Mouse (Mus musculus) adrenal gland, adult 18-20 months (tissue): ENCODE measurements around the gene Mmp17. TPM values are rescaled to one million over a fixed set of nuclear protein-coding genes. Genes with fewer than 3 reads are reported as not detected.

Experiments used
- DNase-seq, 2 experiments: peaks; one replicate each; pipeline ENCODE4 v3.0.0; 2021 to 2022; ENCODE audit warnings: low spot score in 2 of 2
- long read RNA-seq, 2 experiments: library from polyadenylated mRNA; stranded (forward); transcript quantifications; one replicate each; pipeline ENCODE4 v2.0.0; 2021
- total RNA-seq, 2 experiments: library from RNA; stranded (reverse); gene quantifications; 1 replicate in 1 of 2; 2 replicates in 1 of 2; pipeline ENCODE4 v1.2.3; 2021

Gene Mmp17
- 1 to 10 TPM; 1.4 to 1.5 TPM for total RNA-seq
- long read RNA-seq, experiment 1, full-length matches to known transcripts = 1 of 1 reads
- long read RNA-seq, experiment 1, partial matches to known transcripts = 0 of 1 reads
- long read RNA-seq, experiment 1, other reads (novel, unspliced or antisense) = 0 of 1 reads
- long read RNA-seq, experiment 2, full-length matches to known transcripts = 6 of 7 reads
- long read RNA-seq, experiment 2, partial matches to known transcripts = 0 of 7 reads
- long read RNA-seq, experiment 2, other reads (novel, unspliced or antisense) = 1 of 7 reads

DNA sequence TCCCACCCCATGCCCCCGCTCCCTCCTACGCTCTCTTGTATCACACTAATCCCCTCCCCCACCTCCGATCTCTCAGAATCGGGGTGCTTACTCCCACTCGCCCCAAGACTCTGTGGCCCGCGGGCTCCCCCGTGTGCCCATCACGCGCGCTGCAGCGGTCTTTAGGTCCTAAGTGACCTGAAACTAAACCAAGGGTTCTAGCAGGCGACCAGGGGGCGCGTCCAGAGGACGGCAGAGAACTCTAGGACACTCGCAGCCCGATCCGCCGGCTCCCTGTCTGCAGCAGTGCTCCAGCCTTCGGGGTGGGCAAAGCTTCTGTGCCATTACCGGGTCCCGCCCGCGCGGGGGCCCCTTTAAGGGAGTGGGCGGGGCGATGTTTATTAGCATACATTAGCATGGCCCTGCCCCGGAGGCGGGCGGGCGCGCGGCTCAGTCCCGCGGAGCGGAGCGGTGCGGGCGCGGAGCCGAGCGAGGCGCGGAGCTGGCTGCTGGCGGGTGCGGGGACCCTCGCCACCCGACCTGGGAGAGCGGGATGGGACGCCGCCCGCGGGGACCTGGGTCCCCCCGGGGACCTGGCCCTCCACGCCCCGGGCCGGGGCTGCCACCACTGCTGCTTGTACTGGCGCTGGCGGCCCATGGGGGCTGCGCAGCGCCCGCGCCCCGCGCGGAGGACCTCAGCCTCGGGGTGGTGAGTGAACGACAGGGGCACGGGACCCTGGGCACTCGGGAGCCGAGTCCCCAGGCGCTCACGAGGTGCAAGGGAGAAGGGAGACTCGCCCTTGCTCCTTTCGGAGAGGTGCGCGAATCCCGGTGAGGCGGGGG, at the start of gene Mmp17:
TSS of gene Mmp17 (plus strand) at position 409 of the 822 bp plus-strand sequence.
- DNase-seq = peak; percentile 83 to 85

DNA sequence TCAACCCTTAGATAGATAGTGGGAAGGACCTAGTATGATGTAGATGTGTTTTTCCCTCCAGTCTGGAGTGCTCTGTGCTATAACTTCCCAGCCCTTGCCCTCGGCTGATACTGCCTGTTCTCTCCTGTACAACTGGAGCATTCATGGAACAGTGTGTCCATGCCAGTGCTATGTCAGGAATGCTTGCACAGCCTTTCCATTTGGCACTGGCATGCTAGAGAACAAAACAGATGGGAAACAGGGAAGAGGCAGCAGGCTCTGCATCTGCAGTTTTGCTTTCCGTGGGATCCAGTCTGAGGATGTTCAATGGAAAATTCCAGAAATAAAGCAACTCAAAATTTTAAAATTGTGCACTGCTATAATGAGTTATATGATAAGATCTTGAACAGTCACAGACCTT, 49.5 kb upstream of the Mmp17 start:
- no peak for DNase-seq

DNA sequence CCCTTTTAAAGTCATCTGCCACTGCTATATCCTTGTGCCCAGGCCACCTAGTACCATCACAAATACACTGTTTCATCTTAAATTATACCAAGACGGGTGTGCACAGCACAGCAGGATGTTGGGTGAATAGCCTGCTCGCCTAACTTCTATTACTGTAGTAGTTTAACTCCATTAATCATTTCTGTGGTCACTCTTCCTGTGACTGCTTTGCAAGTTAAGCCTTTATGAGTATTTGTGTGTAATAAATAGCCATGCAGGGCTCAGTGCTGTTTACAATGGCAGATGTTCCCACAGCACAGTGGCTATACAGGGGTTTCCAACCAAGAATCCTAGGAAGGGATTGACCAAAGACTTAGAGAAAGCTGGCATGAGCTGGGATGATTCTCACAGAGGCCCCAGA, 48.9 kb upstream of the Mmp17 start:
- DNase-seq = no peak

DNA sequence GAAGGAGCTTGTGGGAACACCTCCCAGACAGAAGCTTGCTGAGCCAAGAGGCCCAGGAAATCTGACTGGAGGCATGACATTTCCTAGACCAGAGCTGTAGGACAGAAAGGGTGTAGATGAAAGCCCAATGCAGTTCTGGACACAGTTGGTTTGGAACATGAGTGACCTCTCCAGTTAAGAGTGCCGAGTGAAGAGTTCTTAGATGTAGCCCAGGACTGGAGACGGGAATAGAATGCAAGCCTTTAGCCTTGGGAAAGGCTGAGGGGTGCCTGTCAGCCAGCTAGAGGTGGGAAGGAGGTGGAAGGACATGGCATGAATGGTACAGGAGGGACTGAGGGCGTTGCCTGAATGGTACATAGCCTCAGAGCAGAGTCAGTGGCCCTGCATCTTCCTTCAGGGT, 48.5 kb upstream of the Mmp17 start:
- no peak for DNase-seq

DNA sequence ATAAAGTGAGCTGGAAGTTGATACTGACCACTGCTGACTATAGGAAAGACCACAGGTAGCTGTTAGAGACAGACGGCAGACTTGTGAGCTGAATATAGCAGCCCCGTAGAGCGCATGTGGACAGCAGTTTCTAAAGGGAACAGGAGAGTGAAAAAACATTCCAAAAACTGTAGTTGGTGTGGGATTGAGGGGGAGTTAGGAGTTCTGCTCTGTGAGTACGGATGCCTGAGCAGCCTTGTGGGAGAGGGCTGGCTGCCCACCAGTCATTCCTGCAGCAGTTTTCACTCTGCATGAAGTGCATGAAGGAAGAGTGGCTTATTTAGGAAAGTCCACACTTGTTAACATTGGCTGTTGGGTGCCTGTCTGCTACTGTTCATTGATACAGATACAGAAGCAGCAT, 45.1 kb upstream of the Mmp17 start:
- DNase-seq = no peak

DNA sequence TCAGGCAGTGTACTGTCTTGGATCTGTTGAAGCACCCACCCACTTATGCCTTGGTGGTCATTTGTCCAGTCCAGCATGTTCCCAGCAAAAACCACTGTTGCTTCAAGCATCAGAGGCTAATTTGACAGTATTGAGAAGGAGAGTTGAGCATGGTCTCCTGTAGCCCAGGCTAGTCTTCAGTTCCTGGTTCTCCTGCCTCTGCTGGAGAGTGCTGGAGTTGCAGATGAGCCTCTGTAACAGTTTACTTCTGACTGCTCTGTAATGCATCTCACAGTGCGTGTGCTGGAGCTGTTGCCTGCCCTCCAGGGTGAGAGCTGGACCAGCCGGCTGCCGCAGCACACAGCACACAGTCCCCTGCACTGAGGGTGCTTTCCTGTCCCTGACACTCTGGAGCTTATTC, 41.7 kb upstream of the Mmp17 start:
- DNase-seq = no peak

DNA sequence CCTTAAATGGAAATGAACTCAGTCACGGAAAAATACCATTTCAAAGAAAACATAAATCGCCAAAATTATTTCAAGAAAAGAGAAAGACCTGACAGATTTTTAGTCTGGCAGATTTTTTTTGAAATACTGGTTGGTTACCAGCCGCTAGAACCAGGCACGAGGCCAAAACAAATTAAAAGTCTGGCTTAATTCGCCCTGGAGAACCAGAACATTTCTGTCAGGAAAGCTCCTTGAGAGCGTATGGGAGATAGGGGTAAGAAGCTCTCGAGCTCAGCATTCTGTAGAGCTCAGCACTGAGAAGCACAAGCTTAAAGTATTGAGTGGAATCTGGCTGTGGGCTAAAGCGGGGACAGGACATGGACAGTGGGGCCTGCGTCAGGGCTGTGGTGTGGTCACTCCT, 38.2 kb upstream of the Mmp17 start:
- DNase-seq = no peak

DNA sequence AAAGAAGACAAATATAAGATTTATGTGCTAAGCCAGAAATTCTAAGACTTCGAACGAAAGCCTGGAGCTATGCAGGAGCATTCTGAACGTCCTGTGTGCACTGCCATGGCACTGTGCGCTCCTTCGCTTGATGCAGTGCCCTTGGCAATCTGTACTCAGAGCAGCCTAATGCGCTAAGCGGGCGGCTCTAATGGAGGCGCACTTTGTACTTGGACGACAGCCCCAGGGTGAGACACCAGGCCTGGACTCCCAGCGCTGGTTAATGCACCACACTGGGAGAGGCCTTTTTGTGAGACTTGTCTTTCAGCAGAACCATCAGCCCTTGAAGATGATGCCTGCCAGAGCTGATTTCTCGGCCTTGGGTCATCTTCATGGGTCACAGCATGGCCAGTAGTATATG, 34.3 kb upstream of the Mmp17 start:
- DNase-seq = no peak

DNA sequence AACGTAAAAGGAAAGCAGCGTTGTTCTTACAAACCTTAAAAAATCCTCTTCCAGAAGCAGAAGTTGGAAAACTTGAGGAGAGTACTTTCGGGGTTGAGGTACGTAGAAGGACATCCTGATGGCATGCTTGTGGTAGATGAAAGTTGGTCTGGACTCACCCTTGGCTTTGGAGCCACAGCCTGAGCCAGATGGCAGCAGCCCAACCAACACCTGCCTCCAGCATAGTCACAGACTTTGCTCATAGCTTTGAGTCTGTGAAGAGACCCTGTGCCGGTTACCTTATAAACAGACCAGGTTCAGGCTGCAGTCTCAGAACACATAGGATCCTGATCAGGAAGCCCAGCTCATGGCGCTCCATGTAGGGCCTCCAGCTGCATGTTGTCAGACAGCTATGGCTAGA, 33.2 kb upstream of the Mmp17 start:
- no peak for DNase-seq

DNA sequence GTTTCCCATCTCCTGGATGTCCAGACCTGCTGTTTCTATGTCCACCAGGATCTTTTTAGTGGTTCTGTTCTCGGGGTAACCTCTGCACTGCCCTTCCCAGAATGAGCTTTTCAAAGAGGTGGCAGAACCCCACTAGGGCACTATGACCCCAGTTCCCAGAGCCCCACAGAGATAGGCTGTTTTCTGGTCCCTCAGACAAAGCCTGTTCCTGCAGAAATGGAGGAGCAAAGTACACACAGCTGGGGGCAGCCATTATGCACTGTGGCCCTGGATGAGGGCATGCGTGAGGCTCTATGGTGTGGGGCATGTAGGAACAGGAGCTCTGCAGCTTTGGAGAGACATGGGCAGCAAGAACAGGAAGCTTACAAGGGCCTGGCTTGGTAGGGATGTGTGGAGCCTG, 32.0 kb upstream of the Mmp17 start:
- no peak for DNase-seq

DNA sequence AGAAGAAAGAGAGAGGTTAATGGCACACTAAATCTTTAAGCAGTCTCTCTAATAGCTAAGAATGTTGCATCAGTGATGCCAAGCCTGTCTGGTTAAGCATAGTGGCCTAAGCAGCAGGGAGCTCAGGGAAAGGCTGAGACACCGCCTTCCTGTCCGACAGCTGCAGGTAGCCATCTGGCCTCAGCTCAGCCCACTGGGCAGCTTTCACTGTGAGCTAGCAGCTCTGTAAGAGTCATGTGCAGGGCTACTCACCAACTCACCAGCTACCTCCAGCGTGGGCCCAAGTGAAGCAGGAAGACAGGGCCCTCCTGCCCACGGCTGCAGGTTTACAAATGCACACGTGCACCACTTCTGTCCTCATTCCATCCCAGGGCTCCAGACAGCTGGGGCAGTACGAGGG, 30.3 kb upstream of the Mmp17 start:
- no peak for DNase-seq

DNA sequence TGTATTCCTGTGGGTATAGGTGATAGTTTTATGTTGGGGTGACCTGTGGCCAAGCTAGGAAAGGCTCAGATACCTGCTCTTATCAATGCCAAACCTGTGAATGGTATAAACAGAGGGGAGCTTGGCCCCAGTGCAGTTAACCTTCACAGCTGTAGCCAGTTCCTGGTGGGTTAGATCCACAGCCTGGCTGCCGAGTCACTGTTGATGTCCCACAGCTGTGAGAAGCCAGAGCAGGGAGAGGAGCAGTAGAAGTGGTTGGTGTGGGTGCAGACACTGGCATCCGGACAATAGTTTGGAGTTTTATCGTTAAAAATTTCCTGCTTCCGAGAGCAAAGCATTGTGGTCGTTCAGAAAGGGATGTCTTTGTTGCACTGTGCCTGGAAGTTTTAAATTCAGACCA, 25.4 kb upstream of the Mmp17 start:
- DNase-seq = no peak

DNA sequence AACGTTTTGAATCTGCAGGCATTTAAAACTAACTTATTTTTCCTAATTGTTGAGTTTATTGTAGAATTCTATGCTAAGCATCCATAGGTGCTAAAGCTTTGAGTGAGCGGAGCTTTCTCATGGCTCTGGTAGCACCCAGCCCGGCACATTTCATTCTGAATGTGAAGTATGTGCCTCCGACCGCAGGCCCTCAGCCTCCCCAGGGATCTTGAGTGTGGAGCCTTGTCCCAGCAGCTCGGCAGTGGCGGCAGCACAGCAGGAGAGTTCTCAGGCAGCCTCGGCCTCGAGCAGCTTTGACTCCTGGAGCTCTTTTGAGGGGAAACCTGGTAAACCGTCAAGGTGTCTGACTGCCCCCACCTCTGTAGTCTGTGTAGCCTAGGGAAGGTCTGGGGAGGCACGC, 24.7 kb upstream of the Mmp17 start:
- no peak for DNase-seq

DNA sequence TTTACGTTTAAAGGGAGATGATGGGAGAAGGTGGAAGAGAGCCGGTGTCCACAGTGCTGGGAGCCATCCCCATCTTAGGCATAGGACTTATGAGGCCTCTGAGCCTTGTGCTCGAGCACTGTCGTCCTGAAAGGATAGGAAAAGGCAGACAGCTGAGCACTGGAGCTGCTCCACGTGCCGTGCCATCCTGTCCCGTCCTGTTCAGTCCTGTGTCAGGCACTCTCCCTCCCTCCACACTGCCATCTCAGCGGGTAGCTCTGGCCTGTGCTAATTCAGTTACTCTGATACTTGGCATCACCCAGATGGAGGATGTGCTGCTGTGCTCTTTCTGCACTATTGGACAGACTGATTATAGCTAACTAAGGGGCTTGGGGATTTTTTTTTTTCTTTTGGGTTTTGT, 21.6 kb upstream of the Mmp17 start:
- DNase-seq = no peak

DNA sequence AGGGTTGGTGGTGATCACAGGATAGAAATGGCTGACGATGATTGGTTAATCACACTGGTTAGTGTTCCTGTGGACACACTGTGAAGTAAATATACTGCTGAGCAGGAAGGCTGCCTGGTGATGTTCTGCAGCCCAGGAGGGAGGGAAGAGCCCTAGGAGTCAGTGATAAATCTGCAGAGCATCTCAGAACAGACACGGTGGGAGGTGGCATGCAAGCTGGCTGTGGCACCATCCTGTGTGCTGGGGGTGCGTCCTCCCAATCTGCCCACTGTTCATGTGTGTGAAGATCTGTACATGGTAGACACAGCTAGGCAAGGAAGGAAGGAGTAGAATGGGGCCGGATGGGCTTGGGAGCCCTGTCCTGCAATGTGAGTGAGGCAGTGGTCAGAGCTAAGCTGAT, 15.4 kb upstream of the Mmp17 start:
- DNase-seq = no peak

DNA sequence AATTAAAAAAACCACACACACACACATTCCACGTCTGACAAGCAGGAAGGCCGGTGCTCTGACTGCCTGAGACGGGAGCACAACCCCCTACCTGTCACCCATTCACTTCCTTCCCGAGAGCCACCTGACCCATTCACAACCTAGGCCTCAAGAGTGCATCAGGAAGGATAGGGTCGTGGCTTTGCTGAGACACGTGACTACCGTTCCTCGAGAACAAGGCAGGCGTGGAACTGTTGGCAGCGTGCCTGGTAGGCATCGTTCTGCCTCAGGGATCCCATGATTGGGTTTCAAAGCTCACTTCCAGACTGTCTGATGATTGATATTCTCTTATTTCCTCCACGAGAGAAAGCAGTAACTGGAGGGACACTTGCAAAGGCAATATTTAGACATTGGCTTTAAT, 5.8 kb upstream of the Mmp17 start:
- no peak for DNase-seq

DNA sequence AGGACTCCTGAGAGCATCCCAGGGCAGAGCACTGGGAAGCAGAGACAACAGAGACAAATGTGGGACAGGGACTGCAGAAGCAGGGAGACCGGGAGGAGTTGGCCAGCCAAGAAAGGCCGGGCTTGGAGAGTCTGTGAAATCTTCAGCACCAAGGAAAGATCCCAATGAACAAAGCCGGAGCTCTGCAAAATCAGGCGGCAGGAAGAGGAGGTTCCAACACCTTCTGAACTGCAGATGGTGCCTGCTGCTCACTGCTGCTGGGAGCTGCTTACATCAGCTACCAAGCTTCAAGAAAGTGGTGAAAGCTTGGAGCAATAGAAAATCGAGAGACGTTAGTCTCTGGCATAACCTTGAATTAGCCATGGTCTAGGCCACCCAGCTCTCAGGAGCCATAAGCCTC, 3.9 kb upstream of the Mmp17 start:
- DNase-seq = no peak

DNA sequence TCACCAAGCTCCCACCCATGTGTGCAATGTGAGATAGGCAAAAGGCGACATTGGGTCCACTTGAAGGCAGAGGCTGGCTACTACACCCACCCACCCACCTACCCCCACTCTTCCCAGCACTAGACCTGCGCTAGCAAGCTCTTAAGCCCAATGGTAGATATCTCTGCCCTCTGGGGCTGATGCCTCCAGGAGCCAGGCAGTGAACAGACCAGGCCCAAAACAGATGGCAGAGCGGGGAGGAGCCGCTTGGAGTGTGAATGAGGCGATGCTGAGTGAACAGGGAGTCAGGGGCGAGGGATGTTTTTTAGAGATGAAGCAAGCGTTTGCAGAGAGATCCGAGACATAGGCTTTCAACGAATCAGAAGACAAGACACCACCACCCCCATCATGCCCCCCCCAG, 3.4 kb upstream of the Mmp17 start:
- no peak for DNase-seq

DNA sequence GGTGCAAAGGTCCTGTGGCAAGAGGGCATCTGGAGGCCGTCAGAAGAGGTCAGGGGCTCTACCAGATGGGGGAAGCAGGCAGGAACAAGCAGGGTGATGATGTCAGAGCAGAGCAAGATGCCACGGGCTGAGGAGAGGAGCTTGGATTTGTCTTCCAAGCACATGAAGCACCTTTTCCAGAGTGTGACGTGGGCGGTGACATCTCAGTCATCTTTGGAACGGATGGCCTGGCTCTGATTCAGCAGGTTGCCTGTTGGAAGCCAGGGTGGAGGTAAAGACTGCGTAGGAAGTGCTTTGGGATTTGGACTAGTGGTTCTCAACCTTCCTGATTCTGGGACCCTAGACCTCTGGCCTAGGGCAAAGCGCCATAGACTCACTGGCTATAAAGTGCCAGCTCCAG, 3.0 kb upstream of the Mmp17 start:
- no peak for DNase-seq

DNA sequence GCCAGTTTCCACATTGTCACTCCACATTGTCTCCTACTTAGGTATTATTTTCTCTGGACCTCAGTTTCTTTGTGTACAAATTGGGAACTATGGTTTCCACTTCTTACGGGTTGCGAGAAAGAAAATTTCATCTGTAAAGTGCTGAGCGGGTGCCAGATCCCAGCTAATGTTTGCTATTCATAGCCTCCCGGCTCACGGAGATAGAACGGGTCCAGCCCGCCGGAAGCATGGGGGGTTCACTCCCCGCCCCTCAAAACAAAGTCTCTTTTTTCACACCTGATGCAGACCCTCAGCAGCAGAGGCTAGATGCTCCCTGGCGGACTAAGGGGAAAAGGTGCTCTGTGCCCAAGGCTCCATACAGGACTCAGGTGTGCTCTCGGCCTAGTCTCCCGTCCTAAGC, 638 bp upstream of the Mmp17 start:
- DNase-seq = no peak

DNA sequence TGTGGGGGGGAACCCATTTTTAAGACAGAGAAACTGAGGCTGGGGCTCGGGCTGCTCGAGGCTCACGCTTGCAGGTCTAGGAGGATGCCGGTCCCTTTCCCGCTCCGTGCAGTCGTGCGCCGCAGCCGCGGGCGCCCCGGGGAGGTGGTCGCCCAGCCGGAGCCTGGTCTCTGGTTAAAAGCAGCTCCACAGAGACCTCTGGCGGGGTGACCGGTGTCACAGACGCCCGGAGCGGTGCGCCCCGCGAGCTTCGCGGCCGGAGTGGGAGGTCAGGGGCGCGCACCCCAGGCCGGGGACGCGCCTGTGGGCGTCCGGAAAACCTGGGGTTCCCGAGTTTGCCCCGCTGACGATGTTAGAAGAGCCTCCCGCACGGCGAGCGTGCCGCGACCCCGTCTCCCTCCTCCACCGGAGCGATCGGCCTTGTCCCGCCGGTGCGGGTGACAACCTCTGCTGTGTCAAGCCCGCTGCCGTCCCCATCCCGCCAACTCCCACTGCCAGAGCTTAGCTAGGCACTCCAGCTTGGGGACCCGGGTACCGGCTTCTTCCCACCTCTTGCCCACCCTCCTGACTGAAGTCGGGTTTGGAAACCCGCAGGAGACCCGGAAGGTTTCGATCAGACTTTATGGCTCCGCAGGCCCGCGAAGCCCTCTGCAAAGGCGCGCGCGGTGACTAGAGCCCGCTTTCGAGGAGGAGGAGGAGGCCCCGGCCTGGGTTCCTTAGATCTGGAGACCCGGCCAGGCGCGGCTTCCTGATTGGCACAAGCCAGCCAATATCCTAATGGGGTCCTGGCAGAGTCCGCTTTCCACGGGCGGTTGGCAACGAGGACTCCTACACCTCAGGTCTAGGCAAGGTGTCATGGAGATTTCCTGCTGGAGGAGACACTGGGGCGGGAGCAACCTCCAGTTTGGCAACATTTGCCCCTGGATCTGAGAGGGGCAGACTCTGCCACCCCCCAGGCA, 893 bp downstream of the Mmp17 start:
- DNase-seq = peak; percentile 23 to 34

DNA sequence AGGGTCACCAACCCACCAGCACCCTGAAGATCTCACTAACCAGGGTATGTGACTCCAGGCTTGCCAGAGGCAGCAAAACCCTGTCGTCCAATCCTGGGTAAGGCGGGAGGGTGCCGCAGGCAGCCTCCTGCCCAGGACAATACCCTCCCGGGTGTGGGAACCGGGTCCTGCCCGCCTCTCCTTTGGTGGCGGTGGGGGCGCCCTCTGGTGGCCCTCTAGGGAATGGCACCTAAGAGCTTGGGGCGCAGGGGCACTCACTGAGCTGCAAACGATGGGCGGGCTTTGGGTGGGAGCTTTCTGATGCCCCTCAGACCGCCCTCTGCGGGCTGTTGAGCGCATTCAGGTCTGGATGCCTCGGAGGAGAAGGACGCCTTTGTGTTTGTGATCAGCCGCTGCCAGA, 2.0 kb downstream of the Mmp17 start:
- DNase-seq = peak; percentile 86 to 88
